In the genomic region with DNA sequence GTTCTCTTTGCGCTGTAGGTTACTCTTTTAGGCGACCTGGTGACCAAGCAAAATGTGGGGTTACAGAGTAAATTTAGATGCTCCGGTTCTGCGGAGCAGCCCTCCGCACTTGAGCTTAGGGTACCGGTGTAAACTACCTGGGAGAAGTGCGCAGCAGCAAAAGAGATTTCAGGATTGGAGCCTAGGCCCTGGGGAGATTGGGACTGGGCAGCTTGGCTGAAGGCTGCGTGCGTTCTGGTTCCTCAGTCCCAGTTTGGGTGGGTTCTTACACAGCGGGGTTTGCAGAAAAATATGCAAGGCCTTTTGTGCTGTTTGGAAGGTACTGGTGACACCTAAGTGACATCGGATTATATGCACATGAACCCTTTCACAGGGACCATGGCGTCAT, we compare ENCODE assay signal across 8 mouse cellular contexts. TPM values are rescaled to one million over a fixed set of nuclear protein-coding genes. Genes with fewer than 3 reads are reported as not detected.
DNase-seq lines count a peak whose midpoint lies in the region; ATAC-seq and TF ChIP-seq lines count a peak whose summit lies in the region.

No protein-coding gene starts in this region.

- 0 out of 2 replicates have a peak, but pooled peaks cover 2% of the 10 kb centered on the region for H3K4me1 ChIP-seq in kidney, embryonic 14.5 days (ENCODE audit: control insufficient read depth, insufficient read depth, low read length)
- peaks cover 2% of the 10 kb centered on the region; the same call in 1 of the 2 replicates for H3K4me1 ChIP-seq in cortical plate, adult 2 months (ENCODE audit: control insufficient read depth, insufficient read depth, low read length)
- H3K4me1 ChIP-seq in hindbrain, postnatal 0 days (ENCODE audit: insufficient read depth, low read length): no peaks in the 10 kb centered on the region
- 0 out of 2 replicates have a peak, but pooled peaks cover 2% of the 10 kb centered on the region for H3K4me1 ChIP-seq in midbrain, embryonic 16.5 days (ENCODE audit: control insufficient read depth, insufficient read depth, low read length)

- TF ChIP-seq POLR2A in cortical plate, adult 2 months (IDR thresholded peaks at IDR 0.05; ENCODE audit: extremely low read depth, insufficient read depth, low read length): no peak

- H3K9me3 ChIP-seq in kidney, embryonic 14.5 days (ENCODE audit: control insufficient read depth, low read length): no peaks in the 10 kb centered on the region
- no peaks in the 10 kb centered on the region for H3K9me3 ChIP-seq in hindbrain, postnatal 0 days (ENCODE audit: low read length)
- H3K9me3 ChIP-seq in midbrain, embryonic 16.5 days (replicated peaks; ENCODE audit: control insufficient read depth, low read length, poor library complexity, severe bottlenecking): no peaks in the 10 kb centered on the region

- H3K27me3 ChIP-seq in kidney, embryonic 14.5 days (ENCODE audit: control insufficient read depth, insufficient read depth, low read length): no peaks in the 10 kb centered on the region
- no peaks in the 10 kb centered on the region for H3K27me3 ChIP-seq in hindbrain, postnatal 0 days (ENCODE audit: insufficient read depth, low read length)
- no peaks in the 10 kb centered on the region for H3K27me3 ChIP-seq in midbrain, embryonic 16.5 days (ENCODE audit: control insufficient read depth, insufficient read depth, low read depth, low read length)

- H3K9ac ChIP-seq in kidney, embryonic 14.5 days (ENCODE audit: low read depth, low read length): peak overlapping the region; percentile 61
- H3K9ac ChIP-seq in hindbrain, postnatal 0 days (replicated peaks; ENCODE audit: low read length): peak overlapping the region; percentile 65
- H3K9ac ChIP-seq in midbrain, embryonic 16.5 days (ENCODE audit: low read depth, low read length): peak overlapping the region; percentile 74

- peak overlapping the region; percentile 96 for H3K4me2 ChIP-seq in kidney, embryonic 14.5 days (replicated peaks; ENCODE audit: low read depth, low read length)
- H3K4me2 ChIP-seq in hindbrain, postnatal 0 days (ENCODE audit: low read depth, low read length): peak overlapping the region; percentile 83
- H3K4me2 ChIP-seq in midbrain, embryonic 16.5 days (ENCODE audit: low read length): peak overlapping the region; percentile 76

- ATAC-seq in kidney, embryonic 14.5 days (ENCODE audit: low FRiP score, low TSS enrichment): peak; percentile 20; the same call in 1 of the 2 replicates
- 0 out of 2 replicates have a peak, but pooled peaks have one; percentile 21 for ATAC-seq in hindbrain, postnatal 0 days
- peak; percentile 51 for ATAC-seq in midbrain, embryonic 16.5 days

- no peak for DNase-seq in kidney, postnatal 36 days
- DNase-seq in hindbrain, postnatal 0 days (ENCODE audit: low spot score): no peak
- DNase-seq in adrenal gland, adult 2 months: no peak
- no peak for DNase-seq in layer of hippocampus, postnatal 25 days (ENCODE audit: extremely low spot score in 1 of 2, low spot score in 1 of 2)
- no peak for DNase-seq in cerebellum, adult 11 months

- H3K27ac ChIP-seq in kidney, embryonic 14.5 days (ENCODE audit: low read depth, low read length): no peak overlapping the region
- H3K27ac ChIP-seq in cortical plate, adult 2 months (ENCODE audit: insufficient read depth, low read length): no peak overlapping the region
- H3K27ac ChIP-seq in hindbrain, postnatal 0 days: peak overlapping the region; percentile 60; the same call in 1 of the 2 replicates
- H3K27ac ChIP-seq in midbrain, embryonic 16.5 days (ENCODE audit: low read length): 0 out of 2 replicates have a peak overlapping the region, but pooled peaks have one; percentile 44

- 12% methylated on average over 12 of the region's 12 CpGs for WGBS in kidney, embryonic 14.5 days
- 13% methylated on average over 12 of the region's 12 CpGs for WGBS in hindbrain, postnatal 0 days
- 9% methylated on average over 12 of the region's 12 CpGs for WGBS in midbrain, embryonic 16.5 days

- H3K36me3 ChIP-seq in kidney, embryonic 14.5 days (ENCODE audit: control insufficient read depth, insufficient read depth, low read length): no peaks in the 10 kb centered on the region
- H3K36me3 ChIP-seq in hindbrain, postnatal 0 days (ENCODE audit: insufficient read depth, low read length): no peaks in the 10 kb centered on the region
- H3K36me3 ChIP-seq in midbrain, embryonic 16.5 days (ENCODE audit: control insufficient read depth, insufficient read depth, low read length): no peaks in the 10 kb centered on the region

- H3K4me3 ChIP-seq in kidney, embryonic 14.5 days (ENCODE audit: low read length): peak overlapping the region; percentile 50
- peak overlapping the region; percentile 42 for H3K4me3 ChIP-seq in cortical plate, adult 2 months (ENCODE audit: insufficient read depth, low read length)
- peak overlapping the region; percentile 52 for H3K4me3 ChIP-seq in hindbrain, postnatal 0 days (ENCODE audit: low read length)
- H3K4me3 ChIP-seq in midbrain, embryonic 16.5 days (ENCODE audit: low read depth, low read length): peak overlapping the region; percentile 56

- no peak for TF ChIP-seq CTCF in cortical plate, adult 2 months (IDR thresholded peaks at IDR 0.05; ENCODE audit: extremely low read depth, insufficient read depth, low read length)
- no peak for TF ChIP-seq CTCF in hindbrain, postnatal 0 days (IDR thresholded peaks at IDR 0.05; ENCODE audit: low read depth)

RNA-seq across cellular contexts. Expression of gene Crtap, which starts 22.0 kb away (rescaled TPM):
- polyA plus RNA-seq in kidney, embryonic 14.5 days (2014; fragmentation: Nextera tagmentation; extraction: Ambion mirVana): 113 and 125 TPM in 2 replicates
- polyA plus RNA-seq in cortical plate, adult 2 months (2012; rRNA removed): 12.9 and 14.9 TPM in 2 replicates
- total RNA-seq in hindbrain, postnatal 0 days (2014; rRNA removed): 22.7 and 24.7 TPM in 2 replicates
- 31.8 and 34.2 TPM in 2 replicates for polyA plus RNA-seq in hindbrain, postnatal 0 days (2015; fragmentation: Nextera tagmentation; extraction: Ambion mirVana)
- polyA plus RNA-seq in midbrain, embryonic 16.5 days (2015; fragmentation: Nextera tagmentation; extraction: Ambion mirVana): 18.9 and 20.5 TPM in 2 replicates
- 100 to 1,000 TPM; 102 to 103 TPM for total RNA-seq in adrenal gland, adult 2 months (2021)
- polyA plus RNA-seq in adrenal gland, adult 2 months (2012; rRNA removed): 405 and 495 TPM in 2 replicates
- total RNA-seq in layer of hippocampus, postnatal 25 days (2021): 1 to 10 TPM; 5.7 to 6.9 TPM

RNA-seq across cellular contexts. Expression of gene Glb1, which starts 32.4 kb away (rescaled TPM):
- polyA plus RNA-seq in kidney, embryonic 14.5 days (2014; fragmentation: Nextera tagmentation; extraction: Ambion mirVana): 30.9 and 49.6 TPM in 2 replicates
- 26.0 and 27.0 TPM in 2 replicates for polyA plus RNA-seq in cortical plate, adult 2 months (2012; rRNA removed)
- total RNA-seq in hindbrain, postnatal 0 days (2014; rRNA removed): 37.5 and 41.9 TPM in 2 replicates
- 35.7 and 36.2 TPM in 2 replicates for polyA plus RNA-seq in hindbrain, postnatal 0 days (2015; fragmentation: Nextera tagmentation; extraction: Ambion mirVana)
- 30.5 TPM in 2 replicates for polyA plus RNA-seq in midbrain, embryonic 16.5 days (2015; fragmentation: Nextera tagmentation; extraction: Ambion mirVana)
- total RNA-seq in adrenal gland, adult 2 months (2021): 10 to 100 TPM; 30.9 to 34.1 TPM
- polyA plus RNA-seq in adrenal gland, adult 2 months (2012; rRNA removed): 30.8 and 42.0 TPM in 2 replicates
- 10 to 100 TPM; 22.8 to 23.7 TPM for total RNA-seq in layer of hippocampus, postnatal 25 days (2021)

RNA-seq across cellular contexts. Expression of gene Tmppe, which starts 32.4 kb away (rescaled TPM):
- 3.7 and 4.1 TPM in 2 replicates for polyA plus RNA-seq in kidney, embryonic 14.5 days (2014; fragmentation: Nextera tagmentation; extraction: Ambion mirVana)
- 4.3 and 5.1 TPM in 2 replicates for polyA plus RNA-seq in cortical plate, adult 2 months (2012; rRNA removed)
- 6.1 and 9.4 TPM in 2 replicates for total RNA-seq in hindbrain, postnatal 0 days (2014; rRNA removed)
- 5.9 and 7.1 TPM in 2 replicates for polyA plus RNA-seq in hindbrain, postnatal 0 days (2015; fragmentation: Nextera tagmentation; extraction: Ambion mirVana)
- 9.6 and 10.8 TPM in 2 replicates for polyA plus RNA-seq in midbrain, embryonic 16.5 days (2015; fragmentation: Nextera tagmentation; extraction: Ambion mirVana)
- 1 to 10 TPM; 5.3 to 7.7 TPM for total RNA-seq in adrenal gland, adult 2 months (2021)
- polyA plus RNA-seq in adrenal gland, adult 2 months (2012; rRNA removed): 6.2 and 7.1 TPM in 2 replicates
- total RNA-seq in layer of hippocampus, postnatal 25 days (2021): 1 to 10 TPM; 9.8 TPM

RNA-seq across cellular contexts. Expression of gene Bcl2a1c, which starts 38.5 kb away (rescaled TPM):
- polyA plus RNA-seq in kidney, embryonic 14.5 days (2014; fragmentation: Nextera tagmentation; extraction: Ambion mirVana): not detected in 2 replicates
- polyA plus RNA-seq in cortical plate, adult 2 months (2012; rRNA removed): not detected in 2 replicates
- not detected in 2 replicates for total RNA-seq in hindbrain, postnatal 0 days (2014; rRNA removed)
- polyA plus RNA-seq in hindbrain, postnatal 0 days (2015; fragmentation: Nextera tagmentation; extraction: Ambion mirVana): not detected in 2 replicates
- polyA plus RNA-seq in midbrain, embryonic 16.5 days (2015; fragmentation: Nextera tagmentation; extraction: Ambion mirVana): not detected in 2 replicates
- not detected for total RNA-seq in adrenal gland, adult 2 months (2021)
- not detected in 2 replicates for polyA plus RNA-seq in adrenal gland, adult 2 months (2012; rRNA removed)
- not detected for total RNA-seq in layer of hippocampus, postnatal 25 days (2021)

Comparison
In these comparisons a context has a peak if more than half of its experiments do, and no peak if none do; other contexts are left out.
1. H3K27ac ChIP-seq: peak in hindbrain, postnatal 0 days (single experiment) and midbrain, embryonic 16.5 days (single experiment); none in kidney, embryonic 14.5 days (single experiment) and cortical plate, adult 2 months (single experiment).
2. Peak in every context shown above with its lines, with median percentiles within 50 percentile points of each other: ATAC-seq, H3K4me2 ChIP-seq, H3K4me3 ChIP-seq and H3K9ac ChIP-seq.